Mouse (Mus musculus) spleen, postnatal 14 days (tissue): Measurements from ENCODE around the gene Hoxa13.

ENCODE experiments used
- DNase-seq, 2 experiments: peaks; one replicate each; pipeline ENCODE4 v3.0.0; 2021 to 2022; ENCODE audit warnings: low spot score in 2 of 2

The Hoxa13 gene

DNA sequence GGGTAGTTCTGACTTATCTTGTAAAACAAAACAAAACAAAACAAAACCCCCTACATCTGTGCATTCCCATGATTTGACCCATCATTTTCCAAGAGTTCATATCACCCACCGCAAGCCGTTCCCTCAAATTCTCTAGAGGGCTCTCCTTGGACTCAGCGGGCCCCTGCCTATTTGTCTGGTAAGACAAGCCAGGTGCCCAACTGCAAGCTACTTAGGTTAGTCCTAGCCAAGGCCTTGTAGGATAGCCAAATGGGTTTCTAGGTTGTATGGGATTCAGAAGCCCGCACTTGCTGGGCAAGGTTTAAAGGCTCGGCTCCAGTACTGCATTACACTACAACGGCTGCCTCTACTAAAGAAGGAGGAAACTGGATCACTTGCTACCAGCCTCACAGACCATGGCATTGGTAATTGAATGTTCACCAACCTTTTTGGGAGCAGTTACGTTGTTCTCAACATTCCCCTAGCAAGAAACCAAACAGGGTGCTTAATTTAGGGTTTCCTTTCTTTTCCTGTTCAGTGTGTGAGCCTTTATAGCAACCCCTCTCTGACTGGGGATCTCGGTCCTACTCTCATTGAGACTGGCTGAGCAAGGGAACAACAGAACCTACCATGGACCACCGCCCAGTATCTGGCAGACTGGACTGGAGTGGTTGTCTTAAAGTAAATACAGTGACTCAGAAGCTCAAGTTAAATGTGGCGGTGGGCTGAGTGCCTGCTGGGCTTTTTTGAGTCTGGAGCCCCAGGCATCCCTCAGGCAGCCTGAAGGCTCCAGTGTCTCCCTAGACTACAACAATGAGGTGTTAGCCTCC is 23.1 kb downstream of the Hoxa13 start:
- no peak for DNase-seq

DNA sequence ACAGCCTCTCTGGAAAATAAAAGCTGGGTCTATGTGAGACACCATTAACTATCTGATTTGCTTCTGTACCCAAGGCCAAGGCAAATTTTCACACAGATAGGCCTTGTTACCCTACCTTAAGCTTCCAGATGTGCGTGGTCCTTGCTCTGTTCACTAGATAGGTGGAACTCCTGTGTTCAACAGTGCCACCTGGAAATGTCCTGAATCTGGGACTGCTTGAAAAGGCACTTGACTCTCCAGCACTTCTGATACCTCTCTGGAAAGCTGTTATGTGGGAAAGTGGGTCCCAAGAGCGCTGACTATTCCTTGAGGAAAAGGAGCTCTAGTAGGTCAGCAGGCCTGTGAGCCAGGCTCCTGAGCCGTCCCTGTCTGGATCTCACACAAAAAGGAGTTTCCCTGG is 23.9 kb downstream of the Hoxa13 start:
- DNase-seq = no peak

DNA sequence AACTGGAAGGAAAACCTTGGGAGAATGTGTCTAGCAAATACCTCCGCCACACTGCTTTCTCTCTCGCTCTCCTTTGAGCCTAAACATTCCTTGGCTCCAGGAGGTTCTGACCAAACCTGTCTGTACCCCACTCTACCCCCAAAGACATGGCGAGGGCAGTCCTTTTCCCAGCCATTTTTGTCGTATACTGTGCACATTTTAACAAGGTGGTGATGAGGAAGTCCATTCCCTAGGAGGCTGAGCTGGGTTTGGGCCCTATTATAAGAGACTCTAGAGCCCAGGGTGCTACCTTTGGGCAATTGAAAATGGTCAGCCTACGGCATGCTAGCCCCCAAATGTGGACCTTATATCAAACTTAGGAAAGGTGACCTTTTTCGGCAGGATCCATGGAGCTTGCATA is 24.8 kb downstream of the Hoxa13 start:
- no peak for DNase-seq

DNA sequence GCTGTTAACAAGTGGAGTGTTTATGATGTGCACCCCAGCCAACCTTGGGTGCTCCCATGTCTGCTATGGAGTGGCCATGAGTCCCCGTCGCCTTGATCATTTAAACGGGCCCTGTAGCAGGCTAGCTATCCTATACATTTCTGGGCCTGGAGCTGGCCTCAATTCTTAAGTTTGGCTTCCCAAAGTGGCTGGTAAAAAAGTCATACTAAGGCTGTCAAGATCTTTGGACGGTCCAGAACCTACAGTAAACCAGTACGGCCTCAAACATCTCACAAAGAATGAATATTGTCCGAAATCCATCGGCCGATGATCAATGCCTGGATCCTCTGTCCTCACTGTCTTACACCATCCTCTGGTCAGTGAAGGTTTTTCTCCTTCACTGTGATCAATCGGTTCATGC is 25.4 kb downstream of the Hoxa13 start:
- DNase-seq = peak in 1 of 2 experiments; percentile 4

DNA sequence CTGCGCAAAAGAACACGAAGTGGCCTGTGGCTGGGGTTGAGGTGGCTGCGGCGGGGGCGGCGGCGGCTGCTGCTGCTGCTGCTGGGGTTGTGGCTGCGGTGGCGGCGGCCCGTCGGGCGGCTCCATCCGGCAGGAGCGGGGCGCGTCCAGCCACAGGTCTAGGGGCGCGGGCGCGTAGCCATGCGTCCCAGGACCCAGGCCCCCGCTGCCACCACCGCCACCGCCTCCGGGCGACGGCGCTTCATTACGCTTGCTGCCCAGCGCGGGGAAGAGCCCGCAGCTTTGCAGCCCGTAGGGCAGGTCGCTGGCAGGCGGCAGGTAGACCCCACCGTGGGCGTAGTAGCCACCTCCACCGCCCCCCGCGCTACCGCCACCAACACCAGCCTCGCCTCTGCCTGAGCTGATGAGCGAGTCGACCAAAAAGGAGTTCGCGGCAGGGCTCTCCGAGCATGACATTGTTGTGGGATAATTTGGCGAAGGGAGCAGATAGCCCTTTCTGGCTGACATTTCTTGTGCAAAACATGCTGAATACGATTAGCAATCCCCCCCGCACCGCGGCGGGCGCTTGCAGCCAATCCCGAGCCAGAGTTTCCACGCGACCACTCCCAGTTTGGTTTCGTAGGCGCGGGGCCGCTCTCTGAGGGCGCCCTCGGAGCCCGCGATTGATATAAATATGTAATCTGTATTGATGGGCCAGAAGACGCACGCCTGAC is 26.1 kb downstream of the Hoxa13 start:
- peak in 1 of 2 experiments; percentile 6 for DNase-seq

DNA sequence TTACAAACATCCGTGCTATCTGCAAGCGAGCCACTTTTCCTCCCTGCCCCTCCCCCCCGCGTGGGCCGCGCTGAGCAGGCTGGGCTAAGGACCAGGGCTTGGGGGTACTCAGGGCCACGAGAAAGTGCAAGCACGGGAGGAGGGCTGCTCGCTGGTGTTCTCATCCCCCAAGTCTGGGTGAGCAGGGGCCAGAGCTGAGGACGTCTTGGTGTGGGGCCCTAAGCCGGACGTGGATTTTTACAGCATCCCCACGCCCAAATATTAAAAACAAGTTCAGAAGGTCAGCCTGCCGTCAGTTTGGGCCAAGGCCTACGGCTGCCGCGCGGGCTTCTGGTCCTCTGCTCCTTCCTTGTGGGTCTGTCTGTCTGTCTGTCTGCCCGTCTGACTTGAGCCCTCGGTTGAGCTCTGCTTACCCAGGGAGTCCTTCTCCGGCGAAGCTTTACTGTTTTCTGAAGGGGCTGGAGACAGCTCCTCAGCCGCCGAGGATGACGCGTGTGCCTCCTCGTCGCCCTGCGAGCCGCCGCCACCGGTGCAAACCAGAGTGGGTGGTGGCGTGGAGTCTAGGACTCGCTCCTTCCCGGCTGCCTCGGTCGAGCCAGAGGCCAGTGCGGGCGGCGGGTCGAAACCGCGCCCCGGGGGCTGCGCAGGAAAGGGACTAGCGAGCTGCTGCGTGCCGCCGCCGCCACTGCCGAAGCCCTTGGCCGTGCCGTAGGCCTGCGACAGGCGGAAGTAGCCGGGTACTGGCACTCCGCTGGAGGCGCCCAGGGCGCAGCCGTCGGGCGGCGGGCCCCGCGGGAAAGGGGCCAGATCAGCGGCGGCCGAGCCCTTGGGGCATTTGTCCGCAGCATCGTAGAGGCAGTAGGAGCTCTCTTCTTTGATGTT is 26.9 kb downstream of the Hoxa13 start:
- peak in 1 of 2 experiments; percentile 6 for DNase-seq

DNA sequence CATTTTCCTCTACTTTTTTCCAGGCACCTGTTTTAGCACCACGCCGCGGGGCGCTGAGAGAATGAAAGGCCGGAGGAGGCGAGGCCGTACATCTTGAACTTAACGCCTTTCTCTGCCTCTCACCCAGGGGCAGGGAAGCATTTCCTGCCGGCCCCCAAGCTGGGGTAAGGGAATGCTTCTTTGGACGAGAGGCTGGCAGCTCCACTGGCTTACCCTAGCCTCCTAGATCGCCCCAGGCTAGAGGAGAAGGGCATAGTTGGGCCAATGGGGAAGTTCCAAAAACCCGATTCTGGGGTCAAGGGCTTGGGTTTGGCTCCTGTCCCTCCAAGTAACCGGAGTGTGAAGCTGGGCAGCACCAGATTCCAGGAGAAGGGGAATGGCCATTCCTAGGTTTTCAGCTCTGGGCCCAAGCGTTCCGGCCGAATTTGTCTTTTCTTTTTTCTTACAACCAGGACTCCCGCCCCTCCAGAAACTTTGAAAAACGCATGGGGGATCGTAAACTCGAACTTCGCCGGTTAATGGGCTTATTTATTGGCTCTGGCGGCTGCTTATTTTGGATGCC is 27.6 kb downstream of the Hoxa13 start:
- no peak for DNase-seq

DNA sequence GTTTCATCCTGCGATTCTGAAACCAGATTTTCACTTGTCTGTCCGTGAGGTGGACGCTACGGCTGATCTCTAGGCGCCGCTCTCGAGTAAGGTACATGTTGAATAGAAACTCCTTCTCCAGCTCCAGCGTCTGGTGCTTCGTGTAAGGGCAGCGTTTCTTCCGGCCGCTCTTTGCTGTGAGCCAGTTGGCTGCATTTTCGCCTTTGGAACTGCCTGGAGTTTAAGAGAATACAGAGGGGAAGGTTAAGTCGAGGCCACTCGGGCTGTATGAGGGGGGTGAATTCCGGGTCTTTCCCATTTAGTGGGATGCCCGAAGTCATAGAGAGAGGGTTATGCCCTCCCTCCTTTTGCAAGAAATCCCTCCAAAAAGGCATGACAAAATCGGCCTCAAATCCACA is 28.1 kb downstream of the Hoxa13 start:
- DNase-seq = no peak

DNA sequence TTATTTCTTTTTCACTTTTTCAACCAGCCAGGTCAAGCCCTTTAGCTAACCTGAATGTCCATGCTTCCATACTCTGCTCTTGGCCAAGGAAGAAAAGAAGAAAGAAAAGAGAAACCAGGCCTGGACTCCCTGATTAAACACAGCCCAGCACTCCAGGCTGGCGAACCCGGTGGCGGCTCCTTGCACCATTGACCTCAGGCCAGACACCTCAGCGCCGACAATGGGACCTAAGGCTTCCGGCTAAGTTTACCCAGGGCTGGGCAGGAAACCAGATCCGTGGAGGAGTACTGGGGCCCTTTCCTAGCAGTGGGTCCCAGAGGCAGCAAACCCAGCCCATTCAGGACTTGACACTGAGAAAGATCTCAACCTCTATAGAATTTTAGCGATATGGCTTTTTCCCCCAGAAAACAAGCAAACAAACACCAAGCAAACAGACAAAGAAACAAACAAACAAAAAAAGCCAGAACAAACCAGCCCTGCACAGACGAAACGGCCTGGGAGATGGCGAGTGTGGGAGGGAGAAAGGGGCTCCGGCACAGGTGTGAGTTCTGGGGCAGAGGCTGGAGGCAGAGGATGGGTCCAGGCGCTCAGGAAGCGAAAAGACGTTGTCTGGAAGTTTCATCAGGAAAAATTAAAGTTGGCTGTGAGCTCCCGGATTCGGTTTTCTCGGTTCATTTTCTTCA is 28.7 kb downstream of the Hoxa13 start:
- no peak for DNase-seq

DNA sequence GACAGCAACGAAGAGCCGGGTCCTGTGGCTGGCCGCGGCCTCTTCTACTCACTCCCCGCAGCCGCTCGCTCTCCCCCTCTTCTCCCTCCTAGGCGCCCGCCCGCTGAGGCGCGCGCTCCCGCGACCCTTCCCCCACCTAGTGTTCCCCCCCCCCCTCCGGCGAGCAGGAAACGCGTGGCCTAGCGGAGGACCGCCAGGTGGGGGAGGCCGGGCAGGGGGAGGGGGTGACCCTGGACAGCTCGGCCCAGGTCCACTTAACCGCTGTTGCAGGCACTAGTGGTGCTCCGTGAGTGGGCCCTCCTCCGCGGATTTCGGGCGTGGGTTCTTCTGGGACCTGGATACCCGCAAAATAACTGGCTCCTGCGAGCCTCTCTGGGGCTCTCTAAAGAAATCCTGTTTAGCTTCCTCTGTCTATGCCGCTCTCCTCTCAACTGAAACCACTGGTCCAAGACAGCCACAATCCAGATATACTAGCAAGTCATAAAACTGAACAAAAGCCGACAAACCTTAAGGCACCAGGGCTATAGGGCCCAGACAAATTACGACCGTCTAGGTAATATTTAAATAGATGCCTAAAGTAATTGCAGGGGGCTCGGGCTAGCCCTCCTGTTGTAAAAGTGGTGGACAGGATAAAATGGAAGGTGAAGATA is 30.0 kb downstream of the Hoxa13 start, which contains the start of gene Hoxa9:
TSS of gene Hoxa9 (minus strand) at position 574 of the 650 bp plus-strand sequence.
- no peak for DNase-seq

DNA sequence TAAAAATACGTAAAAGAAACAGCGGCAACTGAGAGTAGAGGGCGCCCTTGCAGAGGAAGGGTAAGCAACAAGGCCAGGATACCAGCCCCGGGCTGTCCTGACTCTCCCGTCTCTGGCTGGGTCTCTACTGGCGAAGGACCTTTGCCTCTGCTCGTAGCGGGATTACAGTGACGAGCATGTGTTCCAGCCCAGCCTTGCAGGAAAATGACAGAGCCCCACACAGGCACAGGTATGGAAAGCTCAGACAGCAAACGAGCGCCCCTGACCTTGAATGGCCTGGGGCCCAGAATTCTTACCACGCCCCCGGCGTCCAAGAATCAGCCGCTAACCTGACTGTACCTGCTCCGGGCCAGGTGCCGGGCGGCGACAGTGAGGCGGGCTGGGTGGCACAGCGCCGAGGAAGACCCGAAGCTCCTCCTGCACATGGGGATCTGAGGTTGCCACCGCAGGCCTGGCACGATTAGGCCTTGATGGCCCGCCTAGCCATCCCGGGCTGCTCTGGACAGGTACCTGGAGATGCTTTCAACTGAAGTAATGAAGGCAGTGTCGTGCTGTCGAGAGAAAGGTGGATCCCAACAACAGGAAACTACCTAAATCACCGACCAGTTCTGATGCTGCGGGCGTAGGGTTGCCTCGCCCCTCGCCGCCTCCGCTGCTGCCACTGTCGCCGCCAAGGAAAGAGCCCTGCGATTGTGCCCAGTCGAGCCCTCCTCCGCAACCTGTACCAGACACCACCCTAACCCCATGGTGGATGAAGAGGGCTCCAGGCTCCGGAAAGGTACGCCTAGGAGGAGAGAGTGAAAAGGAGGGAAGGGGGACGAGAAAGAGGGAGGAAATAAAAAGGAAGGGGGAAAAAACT is 30.9 kb downstream of the Hoxa13 start:
- no peak for DNase-seq

DNA sequence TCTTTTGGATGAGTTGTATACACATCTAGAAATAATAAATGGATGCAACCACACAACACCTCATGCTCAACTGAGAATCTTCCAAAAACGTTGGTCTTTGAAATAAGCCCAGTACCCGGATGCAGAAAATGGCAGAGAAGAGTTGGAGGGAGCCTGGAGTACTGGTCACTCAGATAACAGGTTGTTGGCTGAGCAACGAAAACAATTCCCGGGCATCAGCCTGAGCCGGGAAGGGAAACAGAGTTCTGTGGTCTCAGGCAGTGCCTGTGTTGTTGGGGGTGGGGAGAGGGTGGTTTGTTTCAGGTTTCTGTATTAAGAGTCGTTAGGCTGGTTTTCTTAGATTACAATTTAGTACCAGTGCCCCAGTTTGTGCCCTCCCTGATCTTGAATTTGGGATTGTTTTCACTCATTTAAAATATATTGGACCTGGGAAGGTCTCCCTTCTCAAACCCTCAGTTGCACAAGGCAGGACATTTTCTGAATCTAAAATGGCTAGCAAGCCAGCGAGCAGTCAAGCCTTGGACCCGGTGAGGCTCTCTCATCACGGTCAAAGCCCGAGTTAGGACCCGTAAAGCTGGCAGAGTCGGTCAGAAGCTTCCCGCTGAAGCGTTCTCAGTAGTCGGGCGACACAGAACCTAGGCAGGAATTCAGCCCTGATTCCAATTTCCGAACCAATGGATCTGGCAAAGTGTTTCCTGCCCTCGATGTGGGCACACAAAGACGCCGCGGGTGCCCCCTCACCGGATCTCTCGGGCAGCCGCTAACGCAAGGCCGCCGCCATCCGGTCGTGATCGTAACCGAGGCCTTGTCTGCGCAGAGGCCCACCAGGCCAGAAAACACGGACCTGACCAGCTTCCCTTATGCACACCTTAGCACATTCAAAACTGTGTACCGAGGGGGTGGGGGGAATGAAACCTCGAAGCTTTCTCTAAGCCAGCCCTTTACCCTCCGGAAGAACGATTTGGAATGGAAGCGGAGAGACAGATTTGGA is 31.9 kb downstream of the Hoxa13 start:
- DNase-seq = no peak

DNA sequence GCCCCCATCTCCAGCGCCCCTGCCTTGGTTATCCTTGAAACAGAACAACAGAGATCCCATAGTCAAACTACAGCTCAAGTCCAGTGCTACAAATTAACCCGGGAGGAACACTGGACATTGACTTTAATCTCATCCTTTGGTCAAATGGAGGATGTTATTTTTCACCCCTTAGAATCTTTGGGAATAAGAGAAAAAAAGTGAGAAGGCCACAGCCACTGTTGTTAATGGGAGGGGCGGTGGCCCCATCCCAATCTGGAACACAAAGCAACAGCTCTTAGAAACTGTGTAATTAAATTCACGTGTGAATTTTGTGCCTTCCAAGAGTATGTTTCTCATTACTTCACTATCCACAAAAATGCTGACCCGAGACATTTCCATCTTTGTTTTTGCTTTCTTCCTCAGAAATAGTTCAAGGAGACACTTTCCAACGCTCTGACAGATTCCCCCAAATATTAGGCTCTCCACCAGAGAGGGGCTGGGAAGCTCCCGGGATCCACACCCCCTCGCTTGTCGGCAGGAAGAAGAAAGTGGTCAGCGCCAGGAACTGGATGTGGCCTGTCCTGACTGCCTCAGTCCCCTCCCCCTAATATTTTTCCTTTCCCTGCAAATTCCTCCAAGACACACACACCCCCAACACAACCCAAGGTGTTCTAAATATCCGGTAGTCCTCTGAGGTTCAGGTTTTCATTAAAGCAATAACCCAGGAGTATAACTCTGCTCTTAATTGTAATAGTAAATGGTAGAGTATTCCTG is 33.0 kb downstream of the Hoxa13 start:
- no peak for DNase-seq

DNA sequence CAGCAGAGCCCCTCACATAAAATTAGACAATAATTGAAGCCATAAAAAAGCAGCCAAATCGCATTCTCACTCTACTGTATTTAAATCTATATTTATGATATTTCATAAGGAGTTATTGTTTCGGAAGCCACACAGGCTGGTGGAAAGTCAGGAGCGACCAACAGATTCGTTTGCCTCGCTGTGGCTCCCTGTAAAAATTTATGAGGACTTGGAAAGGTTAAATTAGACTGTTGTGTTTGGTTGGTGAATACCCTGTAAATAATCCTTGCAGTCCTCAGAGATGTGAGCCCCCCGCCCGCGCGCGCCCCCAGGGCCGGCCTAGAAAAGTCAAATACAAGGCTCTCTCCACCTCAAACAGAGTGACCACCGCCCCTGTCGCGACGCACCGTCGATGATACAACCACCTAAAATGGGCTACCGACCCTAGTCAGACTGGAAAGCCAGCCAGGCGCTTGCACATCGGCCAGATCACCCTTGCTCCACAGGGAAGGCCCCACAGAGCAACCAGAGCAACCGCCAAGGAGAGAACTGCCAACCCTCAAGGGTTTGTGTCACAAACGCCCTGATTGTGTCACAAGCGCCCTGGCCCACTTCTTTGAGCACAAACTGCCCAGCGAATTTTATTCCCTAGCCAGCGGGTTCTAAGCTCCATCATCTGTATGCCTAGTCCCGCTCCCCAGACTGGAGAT is 34.0 kb downstream of the Hoxa13 start:
- no peak for DNase-seq

DNA sequence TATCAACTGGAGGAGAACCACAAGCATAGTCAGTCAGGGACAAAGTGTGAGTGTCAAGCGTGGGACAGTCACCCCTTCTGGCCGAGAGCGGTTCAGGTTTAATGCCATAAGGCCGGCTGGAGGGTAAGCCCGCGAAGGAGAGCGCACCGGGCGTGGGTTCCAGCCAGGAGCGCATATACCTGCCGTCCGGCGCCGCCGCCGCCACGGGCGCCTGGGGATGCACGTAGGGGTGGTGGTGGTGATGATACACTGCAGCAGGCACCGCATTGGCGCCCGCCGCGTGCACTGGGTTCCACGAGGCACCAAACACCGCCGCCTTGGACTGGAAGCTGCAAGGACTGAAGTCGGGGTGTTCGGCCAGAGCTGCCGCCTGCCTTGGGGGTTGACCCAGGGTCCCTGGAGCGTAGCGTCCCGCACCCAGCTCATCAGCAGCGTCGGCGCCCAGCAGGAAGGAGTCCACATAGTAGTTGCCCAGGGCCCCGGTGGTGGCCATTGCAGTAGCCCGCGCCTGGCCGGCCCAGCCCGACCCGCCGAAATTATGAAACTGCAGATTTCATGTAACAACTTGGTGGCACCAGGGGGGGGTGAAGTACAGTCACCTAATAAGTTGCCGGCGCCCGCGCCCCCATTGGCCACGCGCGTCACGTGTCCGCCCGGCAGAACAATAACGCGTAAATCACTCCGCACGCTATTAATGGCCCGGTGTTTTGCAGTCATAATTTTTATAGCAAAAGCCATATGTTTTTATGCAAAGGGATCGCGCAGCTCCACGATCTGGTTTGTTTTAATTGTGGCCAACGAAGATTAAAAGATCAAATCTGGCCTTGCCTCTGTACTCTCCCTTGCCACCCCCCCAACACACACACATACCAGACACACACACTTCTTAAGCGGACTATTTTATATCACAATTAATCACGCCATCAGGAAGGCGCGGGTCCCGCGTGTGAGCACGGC is 34.8 kb downstream of the Hoxa13 start:
- DNase-seq = no peak
